ENCODE assay signal across 8 mouse cellular contexts in the genomic region with DNA sequence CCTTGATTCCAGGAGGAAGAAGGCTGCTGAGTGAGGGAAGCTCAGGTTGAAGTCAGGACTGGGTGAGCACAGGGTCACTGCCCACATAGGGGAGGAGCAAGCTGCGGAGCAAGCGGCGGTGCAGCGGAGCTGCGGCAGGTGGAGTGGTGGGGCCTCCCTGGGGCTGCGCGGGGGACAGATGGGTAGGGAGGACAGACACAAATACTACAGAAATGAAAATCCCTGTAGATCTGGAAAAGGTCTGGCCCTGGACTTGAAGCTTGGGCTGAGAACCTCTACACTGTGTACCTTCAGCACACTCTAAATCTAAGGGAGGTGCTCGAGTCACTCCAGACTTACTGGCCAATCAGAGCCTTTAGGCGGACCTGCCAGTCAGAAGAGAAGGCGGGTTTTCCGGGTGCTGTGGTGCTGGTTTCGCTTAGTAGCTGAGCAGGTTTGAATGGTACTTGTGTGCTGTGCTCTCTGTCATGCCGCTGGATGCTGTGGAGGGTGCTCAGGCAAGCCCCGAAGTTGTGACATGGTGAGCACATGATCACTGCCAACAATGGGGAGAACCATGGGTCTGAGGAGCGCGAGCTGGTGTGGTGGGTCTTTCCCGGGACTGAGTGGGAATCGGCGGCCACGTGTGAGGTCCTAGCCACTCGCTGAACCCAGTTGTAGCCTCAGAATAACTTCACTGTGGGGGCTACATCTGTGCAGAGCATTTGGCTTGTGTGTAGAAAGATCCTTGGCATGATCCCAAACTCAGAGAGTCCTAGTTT. TPM values are rescaled to one million over a fixed set of nuclear protein-coding genes. Genes with fewer than 3 reads are reported as not detected.
A peak's percentile ranks its signal among the peaks of the same experiment; 100 is the strongest.
DNase-seq lines count a peak whose midpoint lies in the region; ATAC-seq and TF ChIP-seq lines count a peak whose summit lies in the region.
"Not testable (repeated sequence)": the region's sequence is repeated elsewhere in the genome, so short reads cannot be mapped to it uniquely, and the experiment has no call there.

No protein-coding gene starts in this region.

- peak; percentile 33; the same call in 1 of the 2 replicates for TF ChIP-seq POLR2A in olfactory bulb, adult 2 months (IDR thresholded peaks at IDR 0.05; ENCODE audit: insufficient read depth, low read depth, low read length)
- TF ChIP-seq POLR2A in thymus, adult 2 months (IDR thresholded peaks at IDR 0.05; ENCODE audit: control insufficient read depth, extremely low read depth, insufficient read depth, low read length, poor library complexity): not testable (repeated sequence)

- peak overlapping the region; percentile 71 for H3K27ac ChIP-seq in lung, embryonic 15.5 days
- peak overlapping the region; percentile 58 for H3K27ac ChIP-seq in olfactory bulb, adult 2 months (ENCODE audit: insufficient read depth, low read depth, low read length)
- H3K27ac ChIP-seq in thymus, adult 2 months (ENCODE audit: control insufficient read depth, insufficient read depth, low read length): not testable (repeated sequence)

- H3K9me3 ChIP-seq in lung, embryonic 15.5 days: not testable (repeated sequence)

- H3K27me3 ChIP-seq in lung, embryonic 15.5 days; thymus, adult 2 months (ENCODE audit: control insufficient read depth, insufficient read depth, low read length): not testable (repeated sequence)

- H3K4me1 ChIP-seq in lung, embryonic 15.5 days; olfactory bulb, adult 2 months (ENCODE audit: control insufficient read depth, insufficient read depth, low read length); thymus, adult 2 months (replicated peaks; ENCODE audit: control insufficient read depth, insufficient read depth, low read length): not testable (repeated sequence)

- not testable (repeated sequence) for TF ChIP-seq CTCF in olfactory bulb, adult 2 months (IDR thresholded peaks at IDR 0.05; ENCODE audit: insufficient read depth, low read depth, low read length); thymus, adult 2 months (IDR thresholded peaks at IDR 0.05; ENCODE audit: borderline replicate concordance, control insufficient read depth, extremely low read depth, insufficient read depth, low read length, poor library complexity)

- peak; percentile 74 for DNase-seq in Muller cell, postnatal 12 days (ENCODE audit: inconsistent ontology term)
- DNase-seq in cerebellum, adult 9-10 months: peak; percentile 89
- DNase-seq in forelimb bud, embryonic 11.5 days (ENCODE audit: low read depth, low spot score): peak; percentile 71
- DNase-seq in layer of hippocampus, adult 9-10 months (ENCODE audit: low spot score): peak; percentile 63
- peak; percentile 70 for DNase-seq in thymus, adult 2 months

- H3K36me3 ChIP-seq in lung, embryonic 15.5 days; thymus, adult 2 months (ENCODE audit: control insufficient read depth, insufficient read depth, low read length): not testable (repeated sequence)

- peak overlapping the region; percentile 64 for H3K4me3 ChIP-seq in lung, embryonic 15.5 days
- H3K4me3 ChIP-seq in olfactory bulb, adult 2 months (ENCODE audit: insufficient read depth, low read depth, low read length): peak overlapping the region; percentile 98
- peak overlapping the region; percentile 94 for H3K4me3 ChIP-seq in thymus, adult 2 months (ENCODE audit: control insufficient read depth, insufficient read depth, low read length)

- ATAC-seq in hematopoietic stem cell, adult 5-6 weeks (replicated peaks in 1 of 2; ENCODE audit: insufficient read depth in 1 of 2, low FRiP score in 2 of 2, low TSS enrichment in 1 of 2, low read depth in 1 of 2, poor library complexity in 2 of 2, severe bottlenecking in 2 of 2): peak; percentile 98
- ATAC-seq in lung, embryonic 15.5 days (ENCODE audit: borderline replicate concordance, extremely low read depth, low FRiP score, low TSS enrichment): peak; percentile 97

- H3K4me2 ChIP-seq in lung, embryonic 15.5 days: peak overlapping the region; percentile 79

- peak overlapping the region; percentile 51 for H3K9ac ChIP-seq in lung, embryonic 15.5 days

- under 1% methylated on average over 21 of the region's 21 CpGs for WGBS in lung, embryonic 15.5 days
- under 1% methylated on average over 21 of the region's 21 CpGs for WGBS in olfactory bulb, adult 2 months
- under 1% methylated on average over 21 of the region's 21 CpGs for WGBS in thymus, adult 2 months

RNA-seq across cellular contexts. Expression of a gene that starts 44.9 kb away (rescaled TPM):
- not detected in 2 replicates for total RNA-seq in hematopoietic stem cell, adult 5-6 weeks (2017)
- not detected in 2 replicates for polyA plus RNA-seq in lung, embryonic 15.5 days (2015; fragmentation: Nextera tagmentation; extraction: Ambion mirVana)
- not detected in 2 replicates for polyA plus RNA-seq in olfactory bulb, adult 2 months (2012; ENCODE audit: insufficient read depth, insufficient read length, low replicate concordance, missing spikeins)
- polyA plus RNA-seq in thymus, adult 2 months (2012; rRNA removed): not detected in 2 replicates
